Mouse (Mus musculus): ENCODE data around the gene Dtnbp1.

The Dtnbp1 gene

GRCm38 (mm10) chr13:45001911-45002615, at the start of gene Dtnbp1:
Gene Dtnbp1, minus strand, starts transcription at chr13:45002147.
- DNase-seq, result peak; percentile 79

- peak; percentile 49 for DNase-seq
Observed at GRCm38 (mm10) chr13:45049261-45050020, 47.5 kb upstream of the Dtnbp1 start.

- DNase-seq, result no peak
Observed at GRCm38 (mm10) chr13:45043466-45043865, 41.5 kb upstream of the Dtnbp1 start.

- no peak for DNase-seq
Observed at GRCm38 (mm10) chr13:45040741-45041140, 38.8 kb upstream of the Dtnbp1 start.

GRCm38 (mm10) chr13:45040195-45040594, 38.2 kb upstream of the Dtnbp1 start:
- no peak for DNase-seq

- no peak for DNase-seq
Observed at GRCm38 (mm10) chr13:45036417-45036816, 34.5 kb upstream of the Dtnbp1 start.

GRCm38 (mm10) chr13:45034759-45035158, 32.8 kb upstream of the Dtnbp1 start:
- DNase-seq, result no peak

- no peak for DNase-seq
Observed at GRCm38 (mm10) chr13:45033360-45033759, 31.4 kb upstream of the Dtnbp1 start.

GRCm38 (mm10) chr13:45032484-45032883, 30.5 kb upstream of the Dtnbp1 start:
- no peak for DNase-seq

- no peak for DNase-seq
Observed at GRCm38 (mm10) chr13:45031748-45032147, 29.8 kb upstream of the Dtnbp1 start.

- no peak for DNase-seq
Observed at GRCm38 (mm10) chr13:45031314-45031713, 29.4 kb upstream of the Dtnbp1 start.

GRCm38 (mm10) chr13:45030830-45031229, 28.9 kb upstream of the Dtnbp1 start:
- DNase-seq, result peak; percentile 84

- DNase-seq, result no peak
Observed at GRCm38 (mm10) chr13:45029791-45030190, 27.8 kb upstream of the Dtnbp1 start.

- DNase-seq, result no peak
Observed at GRCm38 (mm10) chr13:45026291-45026690, 24.3 kb upstream of the Dtnbp1 start.

GRCm38 (mm10) chr13:45024821-45025220, 22.9 kb upstream of the Dtnbp1 start:
- DNase-seq, result no peak

GRCm38 (mm10) chr13:45023356-45024150, 21.6 kb upstream of the Dtnbp1 start:
- DNase-seq, result no peak

GRCm38 (mm10) chr13:45008150-45008549, 6.2 kb upstream of the Dtnbp1 start:
- DNase-seq, result no peak

- no peak for DNase-seq
Observed at GRCm38 (mm10) chr13:45007726-45008125, 5.8 kb upstream of the Dtnbp1 start.

- no peak for DNase-seq
Observed at GRCm38 (mm10) chr13:45006483-45006882, 4.5 kb upstream of the Dtnbp1 start.

GRCm38 (mm10) chr13:45005861-45006260, 3.9 kb upstream of the Dtnbp1 start:
- DNase-seq, result no peak

GRCm38 (mm10) chr13:45004987-45005592, 3.1 kb upstream of the Dtnbp1 start:
- DNase-seq, result no peak

- no peak for DNase-seq
Observed at GRCm38 (mm10) chr13:45003026-45003425, 1.1 kb upstream of the Dtnbp1 start.

Data from right cerebral cortex, postnatal 25 days (tissue).